Mouse (Mus musculus) spleen, postnatal 36 days (tissue): ENCODE results near the gene Syt15.
"Not testable (repeated sequence)": the region's sequence is repeated elsewhere in the genome, so short reads cannot be mapped to it uniquely, and the experiment has no call there.

Experiments
- DNase-seq, 2 experiments: peaks; one replicate each; pipeline ENCODE4 v3.0.0; 2022; ENCODE audit warnings: low spot score in 2 of 2, mixed read lengths in 1 of 2

The Syt15 gene

GRCm38 (mm10) chr14:34227981-34228380 is 8.6 kb downstream of the Syt15 start:
- no peak for DNase-seq

GRCm38 (mm10) chr14:34228830-34229506 is 9.6 kb downstream of the Syt15 start:
- no peak for DNase-seq

GRCm38 (mm10) chr14:34232340-34232739 is 12.9 kb downstream of the Syt15 start:
- DNase-seq = no peak

- DNase-seq = no peak
These were observed 13.7 kb downstream of the Syt15 start for GRCm38 (mm10) chr14:34232866-34233680.

- DNase-seq = no peak
These were observed 14.5 kb downstream of the Syt15 start for GRCm38 (mm10) chr14:34233846-34234245.

GRCm38 (mm10) chr14:34234630-34235380 is 15.4 kb downstream of the Syt15 start:
- DNase-seq = peak in 1 of 2 experiments; percentile 8

GRCm38 (mm10) chr14:34240263-34240662 is 20.9 kb downstream of the Syt15 start:
- no peak for DNase-seq

- no peak for DNase-seq
These were observed 21.3 kb downstream of the Syt15 start for GRCm38 (mm10) chr14:34240676-34241075.

- DNase-seq = no peak
These were observed 33.2 kb downstream of the Syt15 start for GRCm38 (mm10) chr14:34252470-34253145.

- no peak for DNase-seq
These were observed 33.9 kb downstream of the Syt15 start for GRCm38 (mm10) chr14:34253261-34253660.

- DNase-seq = not testable (repeated sequence)
These were observed 39.1 kb downstream of the Syt15 start for GRCm38 (mm10) chr14:34258525-34258924.

GRCm38 (mm10) chr14:34268046-34268445 is 48.7 kb downstream of the Syt15 start:
- no peak for DNase-seq

- no peak for DNase-seq
These were observed 53.9 kb downstream of the Syt15 start for GRCm38 (mm10) chr14:34273280-34273679.

GRCm38 (mm10) chr14:34274141-34274540 is 54.7 kb downstream of the Syt15 start:
- DNase-seq = no peak

- DNase-seq = no peak
These were observed 55.8 kb downstream of the Syt15 start for GRCm38 (mm10) chr14:34275225-34275624.

GRCm38 (mm10) chr14:34279726-34280125 is 60.3 kb downstream of the Syt15 start:
- DNase-seq = no peak
